Mouse (Mus musculus) brain, embryonic 18.5 days (tissue): ENCODE data around the gene Hmgcs1.

Experiments used
- DNase-seq: peaks from one replicate; pipeline ENCODE4 v3.0.0-alpha.2; 2012; ENCODE audit warnings: low read depth, low spot score

The Hmgcs1 gene

GRCm38 (mm10) chr13:119746930-119747329 lies 56.8 kb downstream of the Hmgcs1 start:
- no peak for DNase-seq

DNA sequence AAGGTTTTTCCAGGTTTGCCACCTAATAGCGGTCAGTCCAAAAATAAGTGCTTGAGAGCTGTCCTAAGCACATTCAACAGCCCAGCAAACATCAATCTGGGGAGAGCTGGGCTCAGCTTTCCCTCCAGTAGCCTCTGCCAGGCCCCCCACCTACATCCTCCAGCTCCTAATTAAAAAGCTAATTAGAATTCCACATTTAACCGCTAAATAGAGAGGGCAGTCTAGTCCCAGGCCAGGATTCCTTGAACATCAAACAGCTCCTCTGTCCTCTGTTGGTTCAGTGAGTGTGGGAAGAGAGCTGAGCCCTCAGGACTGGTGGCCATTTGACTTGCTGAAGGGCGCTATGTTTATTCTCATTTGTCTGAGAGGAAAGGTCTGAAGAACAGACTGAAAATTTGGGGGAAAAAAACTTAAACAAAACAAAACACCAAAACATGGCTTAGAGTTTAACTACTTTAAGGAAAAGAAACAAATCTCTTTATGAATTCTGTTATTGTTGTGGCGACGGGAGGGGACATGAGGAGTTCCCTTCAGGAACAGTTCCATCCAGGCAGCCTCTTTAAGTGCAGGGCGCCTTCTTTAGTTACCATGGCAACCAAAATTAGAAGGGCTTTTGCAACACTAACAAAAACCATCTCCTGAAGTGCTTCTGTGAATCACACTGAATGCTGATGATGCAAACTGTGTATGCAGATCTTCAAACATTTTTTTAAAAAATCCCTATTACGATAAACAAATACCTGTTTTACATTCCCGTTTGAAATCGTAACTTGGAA lies 63.9 kb downstream of the Hmgcs1 start:
- DNase-seq = peak; percentile 49

GRCm38 (mm10) chr13:119754635-119755020 lies 64.4 kb downstream of the Hmgcs1 start:
- no peak for DNase-seq

- DNase-seq = no peak
Measured at GRCm38 (mm10) chr13:119755141-119755547, 65.0 kb downstream of the Hmgcs1 start.

- peak; percentile 72 for DNase-seq
Measured at GRCm38 (mm10) chr13:119755681-119756471, 65.7 kb downstream of the Hmgcs1 start, which contains the start of gene Nim1k. Gene Nim1k, minus strand, starts transcription at chr13:119755882.

GRCm38 (mm10) chr13:119756831-119757230 lies 66.7 kb downstream of the Hmgcs1 start:
- no peak for DNase-seq
